Mouse (Mus musculus): ENCODE data around the gene Rpl26. TPM values are rescaled to one million over a fixed set of nuclear protein-coding genes. Genes with fewer than 3 reads are reported as not detected.

Rpl26 gene
- 880 and 922 TPM in 2 replicates for polyA plus RNA-seq (2015; fragmentation: Nextera tagmentation; extraction: Ambion mirVana)

DNA sequence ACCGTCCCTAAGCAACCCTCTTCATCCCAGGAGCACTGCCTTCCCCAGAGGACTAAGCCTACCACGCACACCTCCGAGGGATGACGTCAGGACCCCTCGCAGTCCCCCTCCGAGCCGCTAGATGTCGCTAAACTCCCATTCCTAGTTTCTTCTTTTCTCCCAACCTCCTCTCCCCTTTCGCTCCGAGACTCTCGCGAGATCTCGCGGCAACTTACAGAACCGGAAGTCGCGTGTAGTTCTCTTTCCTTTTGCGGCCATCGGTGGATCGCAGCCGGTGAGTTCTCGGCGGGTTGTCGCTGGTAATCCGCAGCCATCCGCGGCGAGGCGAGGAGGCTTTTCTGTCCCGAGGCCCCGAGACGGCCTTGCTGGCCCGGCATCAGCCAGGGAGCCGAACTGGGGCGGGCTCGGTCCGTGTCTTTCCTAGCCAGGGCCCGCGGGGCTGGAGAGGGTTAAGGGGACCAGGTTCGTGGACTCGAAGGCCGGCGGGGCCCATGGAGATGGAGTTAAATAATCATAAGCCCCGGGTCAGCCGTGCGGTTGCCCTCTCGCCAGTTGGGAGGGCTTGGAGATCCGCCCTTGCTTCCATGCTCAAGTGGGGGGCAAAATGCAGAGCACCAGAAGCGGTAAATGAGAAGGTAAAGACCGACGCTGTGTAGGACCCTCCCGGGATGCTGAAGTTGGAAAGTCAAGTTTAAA lies at the start of gene Rpl26:
TSS of gene Rpl26 (plus strand) at position 233 of the 696 bp plus-strand sequence.
- peak; percentile 82 for ATAC-seq (ENCODE audit: borderline replicate concordance, extremely low read depth, low FRiP score, low TSS enrichment)
- WGBS: under 1% methylated on average over 52 of the region's 52 CpGs
- Histone ChIP-seq H3K4me1 (peaks cover 19% of the 10 kb centered on the region), H3K4me3 (peak within 1 kb of the TSS; percentile 95), H3K27ac (peak within 1 kb of the TSS; percentile 88), H3K9me3 (no peaks in the 10 kb centered on the region), H3K27me3 (peaks cover 5% of the 10 kb centered on the region; the same call in 1 of the 2 replicates), H3K36me3 (peaks cover 41% of the 10 kb centered on the region), H3K9ac (peak within 1 kb of the TSS; percentile 98), H3K4me2 (peak within 1 kb of the TSS; percentile 86)

GRCm38 (mm10) chr11:68851644-68852485 lies 49.5 kb upstream of the Rpl26 start:
- H3K27me3 ChIP-seq: no peaks in the 10 kb centered on the region
- H3K36me3 ChIP-seq: no peaks in the 10 kb centered on the region
- H3K9ac ChIP-seq: peak overlapping the region; percentile 81
- H3K27ac ChIP-seq: peak overlapping the region; percentile 96
- ATAC-seq (ENCODE audit: borderline replicate concordance, extremely low read depth, low FRiP score, low TSS enrichment): no peak
- H3K4me1 ChIP-seq: peaks cover 23% of the 10 kb centered on the region
- 2% methylated on average over 13 of the region's 13 CpGs for WGBS
- peak overlapping the region; percentile 71 for H3K4me3 ChIP-seq
- H3K4me2 ChIP-seq: peak overlapping the region; percentile 63
- no peaks in the 10 kb centered on the region for H3K9me3 ChIP-seq

- Histone ChIP-seq H3K27me3 (no peaks in the 10 kb centered on the region), H3K27ac (peak overlapping the region; percentile 96), H3K4me2 (peak overlapping the region; percentile 63), H3K4me3 (peak overlapping the region; percentile 71), H3K36me3 (no peaks in the 10 kb centered on the region), H3K9me3 (no peaks in the 10 kb centered on the region), H3K9ac (peak overlapping the region; percentile 81), H3K4me1 (peaks cover 23% of the 10 kb centered on the region)
- ATAC-seq (ENCODE audit: borderline replicate concordance, extremely low read depth, low FRiP score, low TSS enrichment): peak; percentile 70
- under 1% methylated on average over 36 of the region's 36 CpGs for WGBS
These were observed 48.9 kb upstream of the Rpl26 start for GRCm38 (mm10) chr11:68852486-68852901.

GRCm38 (mm10) chr11:68852932-68853409 lies 48.4 kb upstream of the Rpl26 start:
- peak; percentile 99 for ATAC-seq (ENCODE audit: borderline replicate concordance, extremely low read depth, low FRiP score, low TSS enrichment)
- peak overlapping the region; percentile 71 for H3K4me3 ChIP-seq
- no peaks in the 10 kb centered on the region for H3K27me3 ChIP-seq
- no peaks in the 10 kb centered on the region for H3K9me3 ChIP-seq
- H3K27ac ChIP-seq: peak overlapping the region; percentile 96
- H3K36me3 ChIP-seq: no peaks in the 10 kb centered on the region
- H3K9ac ChIP-seq: peak overlapping the region; percentile 81
- WGBS: under 1% methylated on average over 42 of the region's 42 CpGs
- peaks cover 23% of the 10 kb centered on the region for H3K4me1 ChIP-seq
- peak overlapping the region; percentile 63 for H3K4me2 ChIP-seq

DNA sequence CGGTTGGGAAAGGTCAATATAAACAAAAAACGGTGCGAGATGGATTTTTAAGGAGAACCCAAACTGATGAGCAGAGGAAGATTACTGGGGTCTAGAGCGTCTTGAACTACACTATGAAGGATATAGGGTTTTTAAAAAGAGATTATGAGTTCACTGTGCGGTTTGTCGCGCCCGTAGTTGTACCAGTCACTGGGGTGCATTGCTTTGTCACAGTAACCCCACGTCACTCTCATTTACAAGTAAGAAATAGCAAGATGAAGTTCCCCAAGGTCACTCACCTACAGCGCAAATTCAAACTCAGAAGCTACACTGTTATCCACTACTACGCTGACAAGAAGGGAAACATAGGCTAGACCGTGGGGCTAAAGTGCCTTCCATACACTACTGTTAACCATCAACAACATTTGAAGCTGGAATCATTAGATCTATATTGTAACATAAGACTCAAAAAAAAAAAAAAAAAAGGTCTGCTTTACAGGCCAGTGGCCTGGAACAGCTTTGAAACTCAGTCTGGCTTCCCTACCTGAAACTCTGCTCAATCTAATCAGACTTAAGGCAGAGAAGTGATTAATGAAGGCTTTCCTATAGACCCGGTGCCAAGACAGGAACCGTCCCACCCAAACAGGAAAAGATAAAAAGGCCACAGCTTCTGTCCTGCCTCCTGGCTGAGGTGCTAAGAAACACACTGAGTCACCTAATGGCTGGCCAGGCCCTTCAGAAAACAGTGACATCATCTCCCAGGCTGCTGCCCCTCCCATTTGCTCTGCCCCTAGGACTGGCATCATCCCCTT lies 47.6 kb upstream of the Rpl26 start:
- H3K36me3 ChIP-seq: no peaks in the 10 kb centered on the region
- no peaks in the 10 kb centered on the region for H3K9me3 ChIP-seq
- ATAC-seq (ENCODE audit: borderline replicate concordance, extremely low read depth, low FRiP score, low TSS enrichment): no peak
- H3K4me3 ChIP-seq: peak overlapping the region; percentile 71
- H3K4me2 ChIP-seq: peak overlapping the region; percentile 57
- peak overlapping the region; percentile 96 for H3K27ac ChIP-seq
- H3K4me1 ChIP-seq: peaks cover 23% of the 10 kb centered on the region
- 30% methylated on average over 14 of the region's 14 CpGs for WGBS
- H3K9ac ChIP-seq: peak overlapping the region; percentile 45
- no peaks in the 10 kb centered on the region for H3K27me3 ChIP-seq

DNA sequence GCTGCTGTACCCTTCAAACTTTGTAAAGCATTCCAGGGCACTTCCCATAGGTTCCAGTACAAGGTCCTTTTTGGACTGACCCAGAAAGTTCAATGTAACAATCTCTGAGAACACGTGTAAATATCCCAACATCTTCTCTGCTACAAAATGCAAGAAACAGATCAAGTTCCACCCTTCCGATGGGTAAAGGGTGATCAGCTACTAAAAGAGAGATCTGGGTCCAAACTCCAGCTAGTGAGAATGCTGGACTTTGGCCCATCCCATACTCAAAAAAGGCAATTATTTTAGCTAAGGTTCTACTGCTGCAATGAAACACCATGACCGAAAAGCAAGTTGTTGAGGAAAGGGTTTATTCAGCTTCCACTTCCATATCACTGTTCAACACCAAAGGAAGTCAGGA lies 46.8 kb upstream of the Rpl26 start:
- no peaks in the 10 kb centered on the region for H3K9me3 ChIP-seq
- H3K36me3 ChIP-seq: no peaks in the 10 kb centered on the region
- H3K4me3 ChIP-seq: no peak overlapping the region
- no peak for ATAC-seq (ENCODE audit: borderline replicate concordance, extremely low read depth, low FRiP score, low TSS enrichment)
- H3K4me2 ChIP-seq: no peak overlapping the region
- H3K27ac ChIP-seq: peak overlapping the region; percentile 20; the same call in 1 of the 2 replicates
- H3K27me3 ChIP-seq: no peaks in the 10 kb centered on the region
- H3K4me1 ChIP-seq: peaks cover 21% of the 10 kb centered on the region
- H3K9ac ChIP-seq: no peak overlapping the region
- 80% methylated on average over 3 of the region's 3 CpGs for WGBS

GRCm38 (mm10) chr11:68857329-68857728 lies 44.1 kb upstream of the Rpl26 start:
- WGBS: 91% methylated on average over 3 of the region's 3 CpGs
- Histone ChIP-seq H3K9ac (no peak overlapping the region), H3K27ac (no peak overlapping the region), H3K27me3 (no peaks in the 10 kb centered on the region), H3K4me3 (no peak overlapping the region), H3K36me3 (no peaks in the 10 kb centered on the region), H3K4me1 (peaks cover 6% of the 10 kb centered on the region), H3K4me2 (no peak overlapping the region), H3K9me3 (no peaks in the 10 kb centered on the region)
- no peak for ATAC-seq (ENCODE audit: borderline replicate concordance, extremely low read depth, low FRiP score, low TSS enrichment)

DNA sequence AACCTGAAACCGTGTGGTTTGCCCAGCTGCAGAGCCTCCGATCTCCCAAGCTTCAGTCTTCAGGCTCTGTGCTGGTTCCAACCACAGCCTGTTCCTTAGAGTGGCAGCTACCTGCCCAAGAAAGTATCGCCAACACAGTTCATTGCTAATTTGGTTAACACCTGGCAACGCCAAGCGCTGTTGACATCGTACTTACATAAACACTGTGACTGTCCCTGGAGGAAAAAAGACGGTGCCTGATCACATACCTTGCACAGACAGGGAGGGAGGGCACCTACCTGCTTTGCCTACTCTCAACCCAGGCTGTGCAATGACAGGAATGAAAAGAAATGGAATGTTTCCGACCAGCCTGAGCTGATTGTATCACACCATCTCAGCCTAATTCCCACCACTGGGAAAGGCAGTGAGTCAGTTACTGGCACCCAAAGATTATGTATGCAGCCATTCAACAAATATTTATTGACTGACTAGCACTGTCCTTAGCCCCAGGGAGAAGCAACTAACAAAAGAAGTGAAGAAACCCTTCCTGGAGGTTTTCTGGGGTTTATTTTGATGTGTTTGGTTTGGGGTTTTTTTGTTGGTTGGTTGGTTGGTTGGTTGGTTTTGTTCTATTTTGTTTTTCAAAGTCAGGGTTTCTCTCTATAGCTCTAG lies 41.3 kb upstream of the Rpl26 start:
- H3K4me1 ChIP-seq: peaks cover 17% of the 10 kb centered on the region; the same call in 1 of the 2 replicates
- ATAC-seq (ENCODE audit: borderline replicate concordance, extremely low read depth, low FRiP score, low TSS enrichment): no peak
- H3K4me2 ChIP-seq: no peak overlapping the region
- no peak overlapping the region for H3K4me3 ChIP-seq
- H3K9me3 ChIP-seq: no peaks in the 10 kb centered on the region
- WGBS: 65% methylated on average over 8 of the region's 8 CpGs
- H3K36me3 ChIP-seq: no peaks in the 10 kb centered on the region
- no peak overlapping the region for H3K9ac ChIP-seq
- H3K27me3 ChIP-seq: no peaks in the 10 kb centered on the region
- no peak overlapping the region for H3K27ac ChIP-seq

GRCm38 (mm10) chr11:68862260-68862659 lies 39.1 kb upstream of the Rpl26 start:
- Histone ChIP-seq H3K36me3 (no peaks in the 10 kb centered on the region), H3K9me3 (no peaks in the 10 kb centered on the region), H3K4me2 (no peak overlapping the region), H3K4me1 (peaks cover 20% of the 10 kb centered on the region; the same call in 1 of the 2 replicates), H3K27me3 (no peaks in the 10 kb centered on the region), H3K27ac (no peak overlapping the region), H3K4me3 (no peak overlapping the region), H3K9ac (no peak overlapping the region)
- 75% methylated on average over 2 of the region's 2 CpGs for WGBS
- no peak for ATAC-seq (ENCODE audit: borderline replicate concordance, extremely low read depth, low FRiP score, low TSS enrichment)

- H3K9me3 ChIP-seq: no peaks in the 10 kb centered on the region
- no peaks in the 10 kb centered on the region for H3K27me3 ChIP-seq
- WGBS: 71% methylated on average over 4 of the region's 4 CpGs
- H3K36me3 ChIP-seq: no peaks in the 10 kb centered on the region
- H3K9ac ChIP-seq: no peak overlapping the region
- H3K27ac ChIP-seq: peak overlapping the region; percentile 34; the same call in 1 of the 2 replicates
- H3K4me2 ChIP-seq: no peak overlapping the region
- H3K4me1 ChIP-seq: peaks cover 24% of the 10 kb centered on the region
- no peak for ATAC-seq (ENCODE audit: borderline replicate concordance, extremely low read depth, low FRiP score, low TSS enrichment)
- no peak overlapping the region for H3K4me3 ChIP-seq
These were observed 37.7 kb upstream of the Rpl26 start for GRCm38 (mm10) chr11:68863631-68864091.

Measured in lung, embryonic 15.5 days (tissue).